Mouse (Mus musculus) skeletal muscle tissue, adult 2 months (tissue): ENCODE data around the gene Prl6a1.

ENCODE experiments used
- DNase-seq: peaks from one replicate; pipeline ENCODE4 v3.0.0-alpha.2; 2012; ENCODE audit warnings: low read depth, low spot score

The Prl6a1 gene

GRCm38 (mm10) chr13:27312334-27313225 is at the start of gene Prl6a1:
Gene Prl6a1 (plus strand): TSS chr13:27312627.
- DNase-seq: no peak

GRCm38 (mm10) chr13:27334989-27335388 is 22.6 kb downstream of the Prl6a1 start:
- no peak for DNase-seq

DNA sequence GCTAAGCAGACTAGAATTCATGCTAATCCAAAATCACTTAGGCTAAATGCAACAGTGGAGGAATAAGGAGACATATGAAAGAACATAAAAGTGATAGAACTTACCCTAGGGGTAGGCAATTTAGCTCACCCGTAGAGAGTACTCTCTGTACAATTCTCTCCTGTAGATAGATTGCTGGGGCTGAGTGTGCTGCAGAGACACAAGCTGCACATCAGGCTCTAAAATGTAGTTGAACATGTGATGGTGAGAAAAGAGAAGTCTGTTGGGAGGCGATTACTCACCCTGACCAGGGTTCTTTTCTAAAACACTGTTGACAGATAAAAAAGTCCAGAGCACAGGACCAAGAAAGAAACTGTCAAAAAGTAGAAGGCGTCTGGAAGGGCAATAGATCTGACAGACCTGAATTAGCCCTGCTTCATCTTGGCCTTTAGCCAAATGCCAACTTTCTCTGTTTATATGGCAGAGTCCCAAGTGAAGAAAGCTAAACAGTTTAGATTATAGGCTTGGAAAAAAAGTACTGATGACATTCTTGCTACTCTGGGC is 30.4 kb downstream of the Prl6a1 start:
- no peak for DNase-seq

GRCm38 (mm10) chr13:27345373-27345772 is 32.9 kb downstream of the Prl6a1 start, which contains the start of gene Prl8a2:
Gene Prl8a2 (plus strand): TSS chr13:27345673.
- no peak for DNase-seq
